Mouse (Mus musculus) bone marrow macrophage, adult 2 months (primary cell): ENCODE data around the gene Slc1a2.

ENCODE experiments used
- CTCF ChIP-seq: IDR thresholded peaks from 2 replicates; pipeline ENCODE4 v1.5.1; 2012; ENCODE audit warnings: low read depth, mild to moderate bottlenecking, low read length, moderate library complexity
- POLR2A ChIP-seq: IDR thresholded peaks from 2 replicates; pipeline ENCODE4 v1.6.1; 2012; ENCODE audit warnings: mild to moderate bottlenecking, low read depth, low read length, borderline replicate concordance

DNA sequence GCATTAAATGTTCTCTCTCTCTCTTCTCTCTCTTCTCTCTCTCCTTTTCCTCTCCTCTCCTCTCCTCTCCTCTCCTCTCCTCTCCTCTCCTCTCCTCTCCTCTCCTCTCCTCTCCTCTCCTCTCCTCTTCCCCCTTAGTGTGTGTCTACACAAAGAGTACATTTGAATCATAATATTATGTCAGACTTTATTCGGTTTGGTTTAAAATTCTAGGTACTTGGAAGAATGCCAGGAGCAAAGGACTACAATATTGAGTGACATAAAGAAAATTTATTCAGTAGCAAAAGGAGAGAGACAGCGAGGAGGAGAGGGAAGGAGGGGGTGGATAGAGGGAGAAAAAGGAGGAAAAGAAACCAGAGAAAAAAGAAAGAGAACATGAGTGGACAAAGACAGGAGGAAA, 19.8 kb upstream of the Slc1a2 start:
- TF ChIP-seq CTCF (no peak), POLR2A (no peak)
